In genomic region chr6:131421572-131421971, GRCm38 (mm10) we compare ENCODE assay signal across 10 mouse cellular contexts. TPM values are rescaled to one million over a fixed set of nuclear protein-coding genes. Genes with fewer than 3 reads are reported as not detected.
A peak's percentile ranks its signal among the peaks of the same experiment; 100 is the strongest.
DNase-seq lines count a peak whose midpoint lies in the region; ATAC-seq and TF ChIP-seq lines count a peak whose summit lies in the region.
"Had no signal": no experiment of that assay in that cellular context is flagged by ENCODE, and none has a peak within 500 bp of the region (broad histone marks: within the 10 kb centered on the region; RNA-seq: fewer than 3 reads in every experiment).

No protein-coding gene starts in this region.

- no peak for TF ChIP-seq POLR2A in testis, adult 2 months (IDR thresholded peaks at IDR 0.05; ENCODE audit: control insufficient read depth, low read depth, low read length)
- TF ChIP-seq POLR2A in cortical plate, adult 2 months (IDR thresholded peaks at IDR 0.05; ENCODE audit: extremely low read depth, insufficient read depth, low read length) = no peak
- no peak for TF ChIP-seq POLR2A in small intestine, adult 2 months (IDR thresholded peaks at IDR 0.05; ENCODE audit: low read depth, low read length)

- no peaks in the 10 kb centered on the region for H3K27me3 ChIP-seq in testis, adult 2 months (ENCODE audit: control insufficient read depth, insufficient read depth, low read length)
- no peaks in the 10 kb centered on the region for H3K27me3 ChIP-seq in liver, embryonic 11.5 days (replicated peaks; ENCODE audit: control insufficient read depth, insufficient read depth, low read length)
- no peaks in the 10 kb centered on the region for H3K27me3 ChIP-seq in small intestine, adult 2 months (ENCODE audit: control insufficient read depth, insufficient read depth, low read length)
- H3K27me3 ChIP-seq: heart, embryonic 15.5 days had no signal

- H3K36me3 ChIP-seq in testis, adult 2 months (ENCODE audit: control insufficient read depth, insufficient read depth, low read length) = no peaks in the 10 kb centered on the region
- no peaks in the 10 kb centered on the region for H3K36me3 ChIP-seq in liver, embryonic 11.5 days (ENCODE audit: control insufficient read depth, insufficient read depth, low read length)
- H3K36me3 ChIP-seq in small intestine, adult 2 months (ENCODE audit: control insufficient read depth, insufficient read depth, low read length) = no peaks in the 10 kb centered on the region
- H3K36me3 ChIP-seq: heart, embryonic 15.5 days had no signal

- WGBS in liver, embryonic 11.5 days = 51% methylated on average over 3 of the region's 3 CpGs
- 62% methylated on average over 3 of the region's 3 CpGs for WGBS in small intestine, adult 2 months

- no peak overlapping the region for H3K27ac ChIP-seq in testis, adult 2 months (ENCODE audit: control insufficient read depth, insufficient read depth, low read depth, low read length)
- no peak overlapping the region for H3K27ac ChIP-seq in cortical plate, adult 2 months (ENCODE audit: insufficient read depth, low read length)
- no peak overlapping the region for H3K27ac ChIP-seq in liver, embryonic 11.5 days (ENCODE audit: low read depth, low read length)
- H3K27ac ChIP-seq in small intestine, adult 2 months (ENCODE audit: insufficient read depth, low read depth, low read length) = no peak overlapping the region
- H3K27ac ChIP-seq: heart, embryonic 15.5 days had no signal

- DNase-seq in cerebellum, adult 18-20 months = peak; percentile 12 to 25
- DNase-seq in cerebellum, adult 11 months = no peak
- DNase-seq in testis, postnatal 14 days (ENCODE audit: low spot score) = no peak
- no peak for DNase-seq in liver, embryonic 11.5 days (ENCODE audit: low spot score)
- DNase-seq in urinary bladder, postnatal 36 days (ENCODE audit: low spot score in 2 of 2) = no peak

- H3K9ac ChIP-seq in liver, embryonic 11.5 days (ENCODE audit: low read depth, low read length) = no peak overlapping the region
- H3K9ac ChIP-seq: heart, embryonic 15.5 days had no signal

- no peak overlapping the region for H3K4me2 ChIP-seq in liver, embryonic 11.5 days
- H3K4me2 ChIP-seq: heart, embryonic 15.5 days had no signal

- no peaks in the 10 kb centered on the region for H3K4me1 ChIP-seq in testis, adult 2 months (ENCODE audit: control insufficient read depth, insufficient read depth, low read length)
- no peaks in the 10 kb centered on the region; the same call in 1 of the 2 replicates for H3K4me1 ChIP-seq in cortical plate, adult 2 months (ENCODE audit: control insufficient read depth, insufficient read depth, low read length)
- no peaks in the 10 kb centered on the region for H3K4me1 ChIP-seq in liver, embryonic 11.5 days (replicated peaks; ENCODE audit: control insufficient read depth, insufficient read depth, low read length)
- no peaks in the 10 kb centered on the region for H3K4me1 ChIP-seq in small intestine, adult 2 months (ENCODE audit: control insufficient read depth, insufficient read depth, insufficient read length, low read length)
- H3K4me1 ChIP-seq: heart, embryonic 15.5 days had no signal

- ATAC-seq in liver, embryonic 11.5 days (replicated peaks; ENCODE audit: low FRiP score) = peak; percentile 64

- H3K9me3 ChIP-seq in liver, embryonic 11.5 days (ENCODE audit: control insufficient read depth, low read length) = no peaks in the 10 kb centered on the region
- H3K9me3 ChIP-seq: heart, embryonic 15.5 days had no signal

- peak; percentile 52; the same call in 1 of the 2 replicates for TF ChIP-seq CTCF in testis, adult 2 months (IDR thresholded peaks at IDR 0.05; ENCODE audit: control insufficient read depth, insufficient read depth, insufficient replicate concordance, low read depth, low read length)
- peak; percentile 50; the same call in 1 of the 2 replicates for TF ChIP-seq CTCF in cortical plate, adult 2 months (IDR thresholded peaks at IDR 0.05; ENCODE audit: extremely low read depth, insufficient read depth, low read length)
- peak; percentile 69; the same call in 1 of the 2 replicates for TF ChIP-seq CTCF in small intestine, adult 2 months (IDR thresholded peaks at IDR 0.05; ENCODE audit: extremely low read depth, insufficient read length, insufficient replicate concordance, low read depth, low read length)

- H3K4me3 ChIP-seq in testis, adult 2 months (ENCODE audit: control insufficient read depth, low read depth, low read length) = no peak overlapping the region
- H3K4me3 ChIP-seq in cortical plate, adult 2 months (ENCODE audit: insufficient read depth, low read length) = no peak overlapping the region
- H3K4me3 ChIP-seq in liver, embryonic 11.5 days (ENCODE audit: low read depth, low read length) = no peak overlapping the region
- no peak overlapping the region for H3K4me3 ChIP-seq in small intestine, adult 2 months (ENCODE audit: low read depth, low read length)
- H3K4me3 ChIP-seq: heart, embryonic 15.5 days; myocyte had no signal

RNA-seq across cellular contexts. Expression of gene Ybx3, which starts 33.3 kb away (rescaled TPM):
- 1,098 and 1,153 TPM in 2 replicates for polyA plus RNA-seq in testis, adult 2 months (2012; rRNA removed)
- polyA plus RNA-seq in cortical plate, adult 2 months (2012; rRNA removed) = 75.0 and 77.9 TPM in 2 replicates
- 104 and 125 TPM in 2 replicates for polyA plus RNA-seq in liver, embryonic 11.5 days (2014; fragmentation: Nextera tagmentation; extraction: Ambion mirVana)
- 67.2 and 132 TPM in 2 replicates for polyA plus RNA-seq in small intestine, adult 2 months (2012; rRNA removed)

Comparison
In these comparisons a context has a peak if more than half of its experiments do, and no peak if none do; other contexts are left out.
1. DNase-seq: peak in cerebellum, adult 18-20 months (2 of 2); none in cerebellum, adult 11 months (single experiment), testis, postnatal 14 days (single experiment), liver, embryonic 11.5 days (single experiment) and urinary bladder, postnatal 36 days (0 of 2).
2. Peak in every context shown above with its lines, with median percentiles within 50 percentile points of each other: CTCF ChIP-seq.